Mouse (Mus musculus): ENCODE measurements around the gene Irgm1. TPM values are rescaled to one million over a fixed set of nuclear protein-coding genes. Genes with fewer than 3 reads are reported as not detected.
"Not testable (repeated sequence)": the region's sequence is repeated elsewhere in the genome, so short reads cannot be mapped to it uniquely, and the experiment has no call there.

Gene Irgm1
- polyA plus RNA-seq, 1 experiment from 2014 or later: 16.4 TPM

DNA sequence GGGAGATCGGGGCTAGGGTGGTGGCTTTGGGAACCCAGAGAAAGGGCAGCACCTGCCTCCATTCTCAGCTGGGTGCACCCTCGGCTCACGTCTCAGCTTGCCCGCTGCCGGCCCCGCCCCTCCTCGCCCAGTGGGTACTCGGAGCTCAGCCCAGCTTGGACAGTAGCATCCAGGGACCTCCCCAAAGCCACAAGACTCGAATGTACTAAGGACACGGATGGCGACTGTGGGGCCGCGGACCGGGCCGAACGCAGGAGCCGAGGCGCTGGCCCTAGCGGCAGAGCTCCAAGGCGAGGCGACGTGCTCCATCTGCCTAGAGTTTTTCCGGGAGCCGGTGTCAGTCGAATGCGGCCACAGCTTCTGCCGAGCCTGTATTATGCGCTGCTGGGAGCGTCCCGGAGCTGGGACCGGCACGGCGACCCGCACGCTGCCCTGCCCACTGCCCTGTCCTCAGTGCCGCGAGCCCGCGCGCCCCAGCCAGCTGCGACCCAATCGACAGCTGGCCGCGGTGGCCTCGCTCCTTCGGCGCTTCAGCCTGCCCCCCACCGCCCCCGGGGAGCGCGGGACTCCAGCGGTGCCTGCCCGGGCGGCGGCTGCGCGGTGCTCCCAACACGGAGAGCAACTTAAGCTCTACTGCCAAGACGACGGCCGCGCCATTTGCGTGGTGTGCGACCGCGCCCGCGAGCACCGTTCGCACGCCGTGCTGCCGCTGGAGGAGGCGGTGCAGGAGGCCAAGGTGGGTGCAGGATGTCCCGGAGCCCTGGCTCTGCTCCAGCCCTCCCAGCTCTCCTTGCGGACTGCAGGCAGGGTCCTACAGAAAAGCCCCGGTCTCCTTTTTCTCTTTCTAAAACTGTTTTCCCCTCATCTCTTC is 33.9 kb downstream of the Irgm1 start:
- peak overlapping the region; percentile 92 for H3K4me3 ChIP-seq (replicated peaks)
- peak overlapping the region; percentile 72 for H3K9ac ChIP-seq
- H3K27me3 ChIP-seq (replicated peaks): no peaks in the 10 kb centered on the region
- H3K27ac ChIP-seq: peak overlapping the region; percentile 67
- H3K4me1 ChIP-seq (replicated peaks): peaks cover 4% of the 10 kb centered on the region
- under 1% methylated on average over 77 of the region's 77 CpGs for WGBS
- H3K4me2 ChIP-seq (replicated peaks): peak overlapping the region; percentile 91
- ATAC-seq: peak; percentile 43
- H3K36me3 ChIP-seq: no peaks in the 10 kb centered on the region
- H3K9me3 ChIP-seq: no peaks in the 10 kb centered on the region

DNA sequence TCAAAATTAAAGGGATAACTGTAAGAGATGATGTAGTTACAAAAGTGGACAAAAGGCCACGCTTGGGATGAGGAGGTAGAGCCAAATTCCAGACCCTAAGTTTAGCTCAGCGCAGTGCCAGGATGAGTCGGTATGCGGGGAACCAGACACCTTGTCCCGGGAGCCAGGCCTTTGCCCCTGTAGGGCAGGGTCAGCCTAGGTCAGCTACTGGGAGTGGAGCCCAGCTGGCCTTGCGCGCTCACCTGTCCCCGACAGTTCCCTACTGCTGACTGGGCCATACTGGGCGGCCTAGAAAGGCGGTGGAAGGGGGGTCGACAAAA is 34.5 kb downstream of the Irgm1 start:
- Histone ChIP-seq H3K9ac (peak overlapping the region; percentile 72), H3K4me3 (replicated peaks) (peak overlapping the region; percentile 92), H3K4me2 (replicated peaks) (peak overlapping the region; percentile 91), H3K27me3 (replicated peaks) (no peaks in the 10 kb centered on the region), H3K27ac (0 out of 2 replicates have a peak overlapping the region, but pooled peaks have one; percentile 67), H3K9me3 (no peaks in the 10 kb centered on the region), H3K36me3 (no peaks in the 10 kb centered on the region), H3K4me1 (replicated peaks) (peaks cover 4% of the 10 kb centered on the region)
- ATAC-seq: 0 out of 2 replicates have a peak, but pooled peaks have one; percentile 1
- WGBS: 18% methylated on average over 11 of the region's 11 CpGs

DNA sequence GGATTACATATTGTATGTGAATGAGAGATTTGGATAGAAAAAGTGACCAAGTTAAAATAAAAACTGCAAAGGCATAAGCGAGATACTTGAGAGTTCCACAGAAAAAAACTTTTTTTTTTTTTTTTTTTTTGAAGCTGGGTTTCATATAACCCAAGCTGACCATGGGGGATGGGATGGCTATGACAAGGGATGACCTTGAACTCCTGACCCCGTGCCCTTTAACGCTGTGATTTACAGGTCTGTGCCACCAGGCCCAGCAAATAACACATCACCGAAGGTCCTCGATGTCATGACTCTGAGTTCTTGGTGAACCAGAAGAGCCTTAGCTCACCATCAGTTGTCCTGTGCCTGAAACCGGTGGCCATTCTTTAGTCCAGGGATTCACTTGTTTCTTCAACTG is 35.6 kb downstream of the Irgm1 start:
- H3K36me3 ChIP-seq: no peaks in the 10 kb centered on the region
- H3K4me1 ChIP-seq (replicated peaks): peaks cover 4% of the 10 kb centered on the region
- ATAC-seq: no peak
- H3K9me3 ChIP-seq: no peaks in the 10 kb centered on the region
- H3K27me3 ChIP-seq (replicated peaks): no peaks in the 10 kb centered on the region
- H3K4me3 ChIP-seq (replicated peaks): no peak overlapping the region
- no peak overlapping the region for H3K9ac ChIP-seq
- no peak overlapping the region for H3K4me2 ChIP-seq (replicated peaks)
- 74% methylated on average over 6 of the region's 6 CpGs for WGBS
- no peak overlapping the region for H3K27ac ChIP-seq

DNA sequence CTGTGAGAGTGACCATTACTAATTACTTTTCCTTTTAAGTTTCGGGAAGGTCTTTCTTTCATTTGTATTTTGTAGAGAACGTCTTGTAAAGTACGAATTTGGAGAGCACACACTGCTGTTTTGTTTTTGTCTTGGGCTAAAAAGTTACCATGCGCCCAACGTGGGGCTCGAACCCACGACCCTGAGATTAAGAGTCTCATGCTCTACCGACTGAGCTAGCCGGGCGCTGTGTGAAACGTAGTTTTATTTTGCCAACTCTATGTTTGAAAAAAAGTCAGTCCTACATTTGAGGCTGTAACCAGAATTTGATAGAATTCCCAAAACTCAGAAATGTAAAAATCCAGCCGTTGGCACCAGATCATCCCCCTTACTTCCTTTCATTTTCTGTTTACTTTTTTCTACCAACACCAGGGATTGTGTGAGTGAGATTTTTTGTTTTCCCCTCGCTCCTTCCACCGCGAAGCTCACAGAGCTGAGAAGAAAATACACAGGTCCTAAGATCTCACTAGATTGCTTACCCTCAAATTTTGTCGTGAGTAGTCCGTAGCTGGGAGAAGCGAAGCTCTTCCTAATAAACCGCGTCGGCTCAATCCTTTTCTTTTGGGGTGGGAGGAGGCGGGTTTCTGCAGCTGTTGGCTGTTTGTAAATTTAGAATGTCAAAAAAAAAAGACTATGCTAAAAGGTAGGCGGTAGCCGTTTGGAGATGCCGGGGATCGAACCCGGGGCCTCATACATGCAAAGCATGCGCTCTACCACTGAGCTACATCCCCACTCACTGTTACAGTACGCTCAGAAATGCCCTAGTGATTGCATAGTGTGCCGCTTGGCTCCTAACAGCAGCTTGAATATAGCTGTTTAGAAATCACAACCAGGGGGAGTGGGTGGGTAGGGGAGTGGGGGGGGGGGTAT is 37.5 kb downstream of the Irgm1 start:
- H3K27ac ChIP-seq: peak overlapping the region; percentile 51; the same call in 1 of the 2 replicates
- peak overlapping the region; percentile 64 for H3K4me2 ChIP-seq (replicated peaks)
- H3K36me3 ChIP-seq: no peaks in the 10 kb centered on the region
- no peaks in the 10 kb centered on the region for H3K9me3 ChIP-seq
- no peaks in the 10 kb centered on the region for H3K27me3 ChIP-seq (replicated peaks)
- WGBS: under 1% methylated on average over 30 of the region's 30 CpGs
- peaks cover 4% of the 10 kb centered on the region for H3K4me1 ChIP-seq (replicated peaks)
- peak; percentile 86 for ATAC-seq
- H3K9ac ChIP-seq: peak overlapping the region; percentile 54
- peak overlapping the region; percentile 53 for H3K4me3 ChIP-seq (replicated peaks)

DNA sequence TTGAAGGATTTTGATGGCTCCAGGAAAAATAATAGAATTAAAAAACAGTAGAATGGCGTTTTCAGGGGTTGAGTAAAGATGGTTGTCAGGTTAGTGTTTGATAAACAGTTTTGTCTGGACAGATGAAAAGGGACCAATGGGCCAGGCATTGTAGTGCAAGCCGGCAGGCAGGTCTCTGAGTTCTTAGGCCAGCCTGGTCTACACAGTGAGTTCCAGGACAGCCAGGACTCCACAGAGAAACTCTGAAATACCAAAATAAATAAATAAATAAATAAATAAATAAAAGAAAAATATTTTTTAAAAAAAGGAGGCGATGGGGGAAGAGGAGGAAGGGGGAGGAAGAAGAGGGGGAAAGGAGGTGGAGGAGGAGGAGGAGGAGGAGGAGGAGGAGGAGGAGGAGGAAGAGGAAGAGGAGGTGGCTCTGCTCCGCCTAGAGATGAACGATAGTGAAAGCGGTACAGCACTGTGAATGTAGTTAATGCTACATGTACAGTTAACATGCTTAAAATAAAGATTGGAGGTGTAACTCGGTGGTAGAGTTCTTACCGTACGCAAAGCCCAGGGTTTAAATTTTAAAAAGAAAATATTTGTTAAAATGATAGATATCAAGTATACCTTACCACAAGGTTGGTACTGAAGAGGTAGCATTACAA is 38.3 kb downstream of the Irgm1 start:
- no peaks in the 10 kb centered on the region for H3K9me3 ChIP-seq
- peaks cover 4% of the 10 kb centered on the region for H3K4me1 ChIP-seq (replicated peaks)
- H3K36me3 ChIP-seq: no peaks in the 10 kb centered on the region
- 42% methylated on average over 9 of the region's 9 CpGs for WGBS
- peak overlapping the region; percentile 53 for H3K4me3 ChIP-seq (replicated peaks)
- no peak overlapping the region for H3K9ac ChIP-seq
- no peak overlapping the region for H3K27ac ChIP-seq
- H3K4me2 ChIP-seq (replicated peaks): peak overlapping the region; percentile 64
- ATAC-seq: no peak
- H3K27me3 ChIP-seq (replicated peaks): no peaks in the 10 kb centered on the region

DNA sequence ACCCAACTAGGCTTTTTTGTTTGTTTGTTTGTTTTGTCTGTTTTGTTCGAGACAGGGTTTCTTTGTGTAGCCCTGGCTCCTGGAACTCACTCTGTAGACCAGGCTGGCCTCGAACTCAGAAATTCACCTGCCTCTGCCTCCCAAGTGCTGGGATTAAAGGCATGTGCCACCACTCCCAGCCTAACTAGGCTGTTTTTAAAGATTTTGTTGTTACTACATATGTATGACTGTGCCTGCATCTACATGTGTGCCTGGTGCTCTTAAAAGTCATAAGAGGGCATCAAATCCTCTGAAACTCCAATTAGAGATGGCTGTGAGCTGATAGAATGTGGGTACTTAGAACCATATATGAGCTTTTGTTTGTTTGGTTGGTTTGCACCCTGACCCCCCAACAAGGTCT is 40.2 kb downstream of the Irgm1 start:
- Histone ChIP-seq H3K27ac (no peak overlapping the region), H3K9ac (no peak overlapping the region), H3K36me3 (no peaks in the 10 kb centered on the region), H3K9me3 (no peaks in the 10 kb centered on the region), H3K4me2 (replicated peaks) (no peak overlapping the region), H3K27me3 (replicated peaks) (no peaks in the 10 kb centered on the region), H3K4me3 (replicated peaks) (no peak overlapping the region), H3K4me1 (replicated peaks) (no peaks in the 10 kb centered on the region; the same call in 1 of the 2 replicates)
- no peak for ATAC-seq
- 71% methylated on average over 2 of the region's 2 CpGs for WGBS

DNA sequence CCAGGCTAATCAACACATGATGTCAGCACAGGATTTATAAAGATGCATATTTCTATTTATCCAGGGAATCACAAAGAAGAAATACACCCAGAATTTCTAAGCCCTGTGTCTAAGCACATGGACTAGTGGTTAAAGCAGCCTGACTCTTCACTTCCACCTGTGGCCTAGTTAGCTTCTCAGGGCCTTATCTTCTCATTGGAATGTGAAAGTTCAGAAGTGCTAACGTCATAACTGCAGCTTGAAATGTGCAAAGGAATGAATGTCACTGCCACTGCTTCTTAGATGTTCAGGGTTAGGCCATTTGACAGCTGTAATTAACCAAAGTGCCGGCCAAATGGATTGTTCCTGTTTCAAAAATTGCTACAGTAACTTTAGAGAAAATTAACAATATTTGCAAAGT is 41.2 kb downstream of the Irgm1 start:
- 56% methylated on average over 2 of the region's 2 CpGs for WGBS
- no peak for ATAC-seq
- no peak overlapping the region for H3K4me2 ChIP-seq (replicated peaks)
- no peak overlapping the region for H3K27ac ChIP-seq
- H3K27me3 ChIP-seq (replicated peaks): no peaks in the 10 kb centered on the region
- no peak overlapping the region for H3K9ac ChIP-seq
- H3K4me3 ChIP-seq (replicated peaks): no peak overlapping the region
- H3K9me3 ChIP-seq: no peaks in the 10 kb centered on the region
- no peaks in the 10 kb centered on the region for H3K36me3 ChIP-seq
- H3K4me1 ChIP-seq (replicated peaks): no peaks in the 10 kb centered on the region; the same call in 1 of the 2 replicates

DNA sequence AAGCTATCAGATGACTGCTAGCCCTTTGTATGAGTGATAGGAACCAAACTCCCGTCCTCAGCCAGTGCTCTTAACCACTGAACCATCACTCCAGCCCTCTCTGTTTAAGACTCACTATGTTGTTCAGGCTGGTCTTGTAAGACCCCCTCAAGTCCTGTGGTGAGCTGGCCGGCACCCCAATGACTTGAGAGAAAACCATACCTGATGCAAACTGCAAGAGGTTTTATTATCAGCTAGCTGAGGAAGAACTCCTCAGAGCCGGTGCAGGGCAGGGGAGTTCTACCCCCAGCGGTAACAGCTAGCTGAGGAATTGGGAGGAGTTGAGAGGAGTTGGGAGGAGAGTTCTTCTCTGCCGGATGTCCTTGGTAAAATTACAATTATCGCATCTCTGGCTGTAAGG is 43.6 kb downstream of the Irgm1 start:
- WGBS: 71% methylated on average over 6 of the region's 6 CpGs
- Histone ChIP-seq H3K27ac (no peak overlapping the region), H3K4me3 (replicated peaks) (no peak overlapping the region), H3K4me1 (replicated peaks) (peaks cover 10% of the 10 kb centered on the region; the same call in 1 of the 2 replicates), H3K4me2 (replicated peaks) (no peak overlapping the region), H3K27me3 (replicated peaks) (no peaks in the 10 kb centered on the region), H3K36me3 (no peaks in the 10 kb centered on the region), H3K9me3 (no peaks in the 10 kb centered on the region), H3K9ac (no peak overlapping the region)
- ATAC-seq: no peak

DNA sequence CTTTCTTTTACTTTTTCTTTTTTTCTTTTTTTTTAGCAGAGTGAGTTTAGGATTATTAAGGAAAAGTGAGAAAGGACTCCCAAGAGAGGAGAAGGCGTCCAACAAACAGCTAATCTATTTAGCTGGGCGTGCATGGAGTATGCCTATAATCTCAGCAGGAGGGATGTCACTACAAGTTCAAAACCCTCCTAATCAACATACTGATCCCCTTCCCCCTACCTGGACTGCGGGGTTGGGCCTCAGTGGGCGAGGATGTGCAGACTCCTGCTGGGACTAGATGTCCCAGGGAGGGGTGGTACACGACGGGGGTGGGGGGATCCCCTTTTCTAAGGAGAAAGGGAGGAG is 44.8 kb downstream of the Irgm1 start:
- Histone ChIP-seq H3K27ac (0 out of 2 replicates have a peak overlapping the region, but pooled peaks have one; percentile 48), H3K36me3 (no peaks in the 10 kb centered on the region), H3K9ac (peak overlapping the region; percentile 48), H3K27me3 (replicated peaks) (no peaks in the 10 kb centered on the region), H3K4me3 (replicated peaks) (peak overlapping the region; percentile 46), H3K9me3 (no peaks in the 10 kb centered on the region), H3K4me2 (replicated peaks) (peak overlapping the region; percentile 69), H3K4me1 (replicated peaks) (peaks cover 10% of the 10 kb centered on the region; the same call in 1 of the 2 replicates)
- 1% methylated on average over 6 of the region's 6 CpGs for whole genome bisulfite sequencing
- ATAC-seq: peak; percentile 31

DNA sequence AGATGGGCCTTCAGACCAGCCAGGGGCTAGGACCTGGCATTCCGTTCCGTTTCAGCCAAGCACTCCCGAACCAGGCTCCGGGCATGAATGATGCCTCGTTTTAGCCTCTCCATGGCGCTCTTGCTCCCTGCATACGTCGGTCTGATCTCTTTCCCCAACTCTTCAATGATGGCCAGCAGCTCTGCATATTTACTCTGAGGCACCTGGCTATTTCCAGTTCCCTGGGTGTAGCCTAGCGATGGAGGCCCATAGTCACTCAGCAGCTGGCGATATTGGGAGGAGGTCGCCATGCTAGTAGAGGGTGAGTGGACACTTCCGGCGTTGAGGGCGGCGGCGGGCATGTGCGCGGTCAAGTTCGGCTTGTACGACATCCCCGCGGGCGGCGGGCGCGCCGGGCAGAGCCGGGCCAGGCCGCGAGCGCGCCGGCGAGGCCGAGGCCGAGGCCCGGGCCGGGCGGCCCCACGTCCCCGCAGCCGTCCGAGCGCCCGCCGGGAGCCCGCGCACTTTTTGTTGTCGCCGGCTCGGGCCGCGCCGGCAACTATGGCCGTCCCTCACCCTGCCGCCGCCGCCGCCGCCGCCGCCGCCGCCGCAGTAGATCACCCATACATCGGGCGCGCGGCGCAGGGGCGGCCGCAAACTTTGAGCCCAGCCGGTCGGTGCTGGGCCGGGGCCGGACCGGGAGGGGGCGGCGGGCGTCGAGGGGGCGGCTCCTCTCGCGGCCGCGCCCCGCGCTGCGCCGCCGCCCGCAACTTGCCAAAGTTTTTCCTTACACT is 45.3 kb downstream of the Irgm1 start, which contains the start of the genes Trim7 and Gm12184:
Gene Trim7, plus strand, starts transcription at position 162 of the 773 bp plus-strand sequence.
Gene Gm12184, minus strand, starts transcription at position 677 of the 773 bp plus-strand sequence.
- Histone ChIP-seq H3K27ac (peak within 1 kb of the TSS; percentile 48; the same call in 1 of the 2 replicates), H3K4me2 (replicated peaks) (peak within 1 kb of the TSS; percentile 69), H3K4me3 (replicated peaks) (peak within 1 kb of the TSS; percentile 46), H3K4me1 (replicated peaks) (peaks cover 10% of the 10 kb centered on the region; the same call in 1 of the 2 replicates), H3K9ac (peak within 1 kb of the TSS; percentile 48)
- under 1% methylated on average over 70 of the region's 92 CpGs for WGBS
- not testable (repeated sequence) for H3K9me3 ChIP-seq; H3K36me3 ChIP-seq; H3K27me3 ChIP-seq (replicated peaks)
- peak; percentile 87 for ATAC-seq

DNA sequence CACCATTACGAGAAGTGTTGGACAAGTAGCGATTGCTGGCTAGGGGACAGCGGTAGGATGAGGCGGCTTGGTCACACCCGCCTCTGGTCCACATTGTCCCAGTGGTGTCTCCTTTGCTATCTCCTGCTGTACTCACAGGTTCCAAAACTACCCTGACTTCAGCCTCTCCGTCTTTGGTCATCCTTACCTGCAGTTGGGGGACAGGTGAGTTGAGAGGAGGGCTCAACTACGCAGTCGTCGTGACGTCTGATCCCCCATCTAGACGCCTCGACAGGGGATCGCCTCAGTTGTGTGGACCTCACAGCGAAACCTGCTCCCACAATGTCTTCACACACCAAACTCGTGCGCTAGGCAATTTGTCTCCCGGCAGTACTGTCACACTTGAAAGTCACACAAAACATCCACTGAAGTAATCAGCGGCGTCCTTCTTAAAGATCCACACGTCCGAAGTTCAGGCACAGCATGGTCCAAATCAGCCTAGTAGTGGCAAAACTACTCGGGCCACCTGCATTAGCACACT is 47.1 kb downstream of the Irgm1 start:
- no peaks in the 10 kb centered on the region for H3K27me3 ChIP-seq (replicated peaks)
- no peak overlapping the region for H3K9ac ChIP-seq
- H3K9me3 ChIP-seq: no peaks in the 10 kb centered on the region
- 10% methylated on average over 22 of the region's 22 CpGs for WGBS
- H3K4me3 ChIP-seq (replicated peaks): peak overlapping the region; percentile 34
- no peak overlapping the region for H3K27ac ChIP-seq
- no peak for ATAC-seq
- no peaks in the 10 kb centered on the region for H3K36me3 ChIP-seq
- H3K4me1 ChIP-seq (replicated peaks): peaks cover 10% of the 10 kb centered on the region; the same call in 1 of the 2 replicates
- peak overlapping the region; percentile 73 for H3K4me2 ChIP-seq (replicated peaks)

Data from intestine, embryonic 15.5 days (tissue).